Mouse (Mus musculus) testis, adult 2 months (tissue): Measurements from ENCODE around the gene Kat6b. TPM values are rescaled to one million over a fixed set of nuclear protein-coding genes. Genes with fewer than 3 reads are reported as not detected.

Experiments
- H3K27ac ChIP-seq: fragments of 200-500 bp; 2 replicates; pipeline ENCODE4 v1.5.1; 2012; ENCODE audit warnings: low read depth, low read length; ENCODE audit not compliant: control insufficient read depth, insufficient read depth
- H3K27me3 ChIP-seq: fragments of 200-500 bp; 2 replicates; pipeline ENCODE4 v1.6.1; 2012; ENCODE audit warnings: mild to moderate bottlenecking, low read length, moderate library complexity; ENCODE audit not compliant: control insufficient read depth, insufficient read depth
- H3K36me3 ChIP-seq: fragments of 200-500 bp; 2 replicates; pipeline ENCODE4 v1.6.1; 2012; ENCODE audit warnings: mild to moderate bottlenecking, low read length; ENCODE audit not compliant: control insufficient read depth, insufficient read depth
- H3K4me1 ChIP-seq: fragments of 200-500 bp; 2 replicates; pipeline ENCODE4 v1.6.1; 2012; ENCODE audit warnings: low read length; ENCODE audit not compliant: control insufficient read depth, insufficient read depth
- H3K4me3 ChIP-seq: fragments of 200-500 bp; 2 replicates; pipeline ENCODE4 v1.5.1; 2012; ENCODE audit warnings: low read depth, mild to moderate bottlenecking, low read length, moderate library complexity, mixed read lengths; ENCODE audit not compliant: control insufficient read depth
- CTCF ChIP-seq: fragments of 200-500 bp; IDR thresholded peaks from 2 replicates; pipeline ENCODE4 v1.5.1; 2012; ENCODE audit warnings: low read depth, mild to moderate bottlenecking, inconsistent platforms, low read length, moderate library complexity; ENCODE audit not compliant: control insufficient read depth, insufficient read depth, insufficient replicate concordance
- POLR2A ChIP-seq: fragments of 200-500 bp; IDR thresholded peaks from 2 replicates; pipeline ENCODE4 v1.6.1; 2012; ENCODE audit warnings: low read depth, mild to moderate bottlenecking, inconsistent platforms, low read length, moderate library complexity; ENCODE audit not compliant: control insufficient read depth
- polyA plus RNA-seq: library from polyadenylated mRNA; depleted of rRNA; stranded (reverse); fragments of >200 nt; gene quantifications from 2 replicates; pipeline ENCODE4 v1.2.3, GENCODE M21; 2012

Gene Kat6b
- polyA plus RNA-seq, 1 experiment: 7.6 TPM

GRCm38 (mm10) chr14:21563584-21564118 is 82.4 kb downstream of the Kat6b start:
- Histone ChIP-seq H3K27me3 (no peaks in the 10 kb centered on the region), H3K4me1 (peaks cover 8% of the 10 kb centered on the region), H3K4me3 (no peak overlapping the region), H3K36me3 (no peaks in the 10 kb centered on the region), H3K27ac (no peak overlapping the region)
- TF ChIP-seq POLR2A (no peak), CTCF (no peak)

GRCm38 (mm10) chr14:21565541-21566353 is 84.5 kb downstream of the Kat6b start:
- Histone ChIP-seq H3K4me1 (peaks cover 5% of the 10 kb centered on the region; the same call in 1 of the 2 replicates), H3K36me3 (no peaks in the 10 kb centered on the region), H3K27ac (no peak overlapping the region), H3K4me3 (no peak overlapping the region), H3K27me3 (no peaks in the 10 kb centered on the region)
- TF ChIP-seq POLR2A (no peak), CTCF (no peak)

- TF ChIP-seq CTCF: no peak
- TF ChIP-seq POLR2A: no peak
- Histone ChIP-seq H3K36me3 (no peaks in the 10 kb centered on the region), H3K4me3 (no peak overlapping the region), H3K27me3 (no peaks in the 10 kb centered on the region), H3K4me1 (peaks cover 5% of the 10 kb centered on the region; the same call in 1 of the 2 replicates), H3K27ac (no peak overlapping the region)
Measured at GRCm38 (mm10) chr14:21567293-21567984, 86.2 kb downstream of the Kat6b start.

- no peak for TF ChIP-seq CTCF
- TF ChIP-seq POLR2A: no peak
- H3K27me3 ChIP-seq: no peaks in the 10 kb centered on the region
- no peak overlapping the region for H3K27ac ChIP-seq
- peaks cover 2% of the 10 kb centered on the region; the same call in 1 of the 2 replicates for H3K4me1 ChIP-seq
- no peak overlapping the region for H3K4me3 ChIP-seq
- no peaks in the 10 kb centered on the region for H3K36me3 ChIP-seq
Measured at GRCm38 (mm10) chr14:21568821-21569220, 87.6 kb downstream of the Kat6b start.

- H3K4me3 ChIP-seq: no peak overlapping the region
- H3K36me3 ChIP-seq: no peaks in the 10 kb centered on the region
- H3K4me1 ChIP-seq: no peaks in the 10 kb centered on the region
- no peak overlapping the region for H3K27ac ChIP-seq
- TF ChIP-seq CTCF: no peak
- no peak for TF ChIP-seq POLR2A
- no peaks in the 10 kb centered on the region for H3K27me3 ChIP-seq
Measured at GRCm38 (mm10) chr14:21574686-21575309, 93.6 kb downstream of the Kat6b start.

GRCm38 (mm10) chr14:21576867-21577266 is 95.6 kb downstream of the Kat6b start:
- TF ChIP-seq CTCF (no peak), POLR2A (no peak)
- no peak overlapping the region for H3K27ac ChIP-seq
- H3K36me3 ChIP-seq: no peaks in the 10 kb centered on the region
- H3K4me1 ChIP-seq: no peaks in the 10 kb centered on the region
- H3K4me3 ChIP-seq: no peak overlapping the region
- no peaks in the 10 kb centered on the region for H3K27me3 ChIP-seq

- no peaks in the 10 kb centered on the region for H3K36me3 ChIP-seq
- no peak overlapping the region for H3K4me3 ChIP-seq
- H3K27me3 ChIP-seq: no peaks in the 10 kb centered on the region
- no peak overlapping the region for H3K27ac ChIP-seq
- TF ChIP-seq POLR2A: no peak
- TF ChIP-seq CTCF: no peak
- peaks cover 2% of the 10 kb centered on the region; the same call in 1 of the 2 replicates for H3K4me1 ChIP-seq
Measured at GRCm38 (mm10) chr14:21581198-21581597, 100.0 kb downstream of the Kat6b start.
